Mouse (Mus musculus) kidney, embryonic 14.5 days (tissue): ENCODE results near the gene Nfyc. TPM values are rescaled to one million over a fixed set of nuclear protein-coding genes. Genes with fewer than 3 reads are reported as not detected.

ENCODE experiments used
- ATAC-seq: fragments of 200-750 bp; cut with Nextera tagmentation; 2 replicates; pipeline ENCODE4 v1.8.0; 2017; ENCODE audit warnings: moderate number of reproducible peaks, mild to moderate bottlenecking, moderate TSS enrichment, moderate library complexity; ENCODE audit not compliant: low FRiP score, low TSS enrichment
- H3K27ac ChIP-seq: fragments of 300-500 bp; sonication (generic); 2 replicates; pipeline ENCODE4 v1.5.1; 2014; ENCODE audit warnings: low read depth, mild to moderate bottlenecking, low read length, moderate library complexity, mixed read lengths
- H3K27me3 ChIP-seq: fragments of 300-500 bp; sonication (generic); 2 replicates; pipeline ENCODE4 v1.6.1; 2014; ENCODE audit warnings: mild to moderate bottlenecking, low read length; ENCODE audit not compliant: control insufficient read depth, insufficient read depth
- H3K36me3 ChIP-seq: fragments of 300-500 bp; sonication (generic); 2 replicates; pipeline ENCODE4 v1.6.1; 2014; ENCODE audit warnings: low read length, mixed read lengths; ENCODE audit not compliant: control insufficient read depth, insufficient read depth
- H3K4me1 ChIP-seq: fragments of 300-500 bp; sonication (generic); 2 replicates; pipeline ENCODE4 v1.6.1; 2014; ENCODE audit warnings: low read length, mixed read lengths; ENCODE audit not compliant: control insufficient read depth, insufficient read depth
- H3K4me2 ChIP-seq: fragments of 300-500 bp; sonication (generic); replicated peaks from 2 replicates; pipeline ENCODE4 v1.6.1; 2014; ENCODE audit warnings: low read depth, mild to moderate bottlenecking, low read length
- H3K4me3 ChIP-seq: fragments of 300-500 bp; sonication (generic); 2 replicates; pipeline ENCODE4 v1.5.1; 2014; ENCODE audit warnings: mild to moderate bottlenecking, low read length
- H3K9ac ChIP-seq: fragments of 300-500 bp; sonication (generic); 2 replicates; pipeline ENCODE4 v1.6.1; 2014; ENCODE audit warnings: low read depth, mild to moderate bottlenecking, low read length, moderate library complexity
- H3K9me3 ChIP-seq: fragments of 300-500 bp; sonication (generic); 2 replicates; pipeline ENCODE4 v1.6.1; 2016; ENCODE audit warnings: low read length; ENCODE audit not compliant: control insufficient read depth
- WGBS: fragments of 180-500 bp; shearing (Covaris S2); extraction: QIAGEN DNeasy Blood & Tissue Kit; methylation state at CpG from one replicate; pipeline ENCODE4 v1.1.7; 2014; 5-methylcytosine and 5-hydroxymethylcytosine counted together
- polyA plus RNA-seq: library from polyadenylated mRNA; unstranded; fragments of >200 nt; fragmentation: Nextera tagmentation; extraction: Ambion mirVana; gene quantifications from 2 replicates; pipeline ENCODE4 v1.2.1, GENCODE M21; 2014

The Nfyc gene
- polyA plus RNA-seq, 1 experiment from 2014 or later, result 133 TPM

DNA sequence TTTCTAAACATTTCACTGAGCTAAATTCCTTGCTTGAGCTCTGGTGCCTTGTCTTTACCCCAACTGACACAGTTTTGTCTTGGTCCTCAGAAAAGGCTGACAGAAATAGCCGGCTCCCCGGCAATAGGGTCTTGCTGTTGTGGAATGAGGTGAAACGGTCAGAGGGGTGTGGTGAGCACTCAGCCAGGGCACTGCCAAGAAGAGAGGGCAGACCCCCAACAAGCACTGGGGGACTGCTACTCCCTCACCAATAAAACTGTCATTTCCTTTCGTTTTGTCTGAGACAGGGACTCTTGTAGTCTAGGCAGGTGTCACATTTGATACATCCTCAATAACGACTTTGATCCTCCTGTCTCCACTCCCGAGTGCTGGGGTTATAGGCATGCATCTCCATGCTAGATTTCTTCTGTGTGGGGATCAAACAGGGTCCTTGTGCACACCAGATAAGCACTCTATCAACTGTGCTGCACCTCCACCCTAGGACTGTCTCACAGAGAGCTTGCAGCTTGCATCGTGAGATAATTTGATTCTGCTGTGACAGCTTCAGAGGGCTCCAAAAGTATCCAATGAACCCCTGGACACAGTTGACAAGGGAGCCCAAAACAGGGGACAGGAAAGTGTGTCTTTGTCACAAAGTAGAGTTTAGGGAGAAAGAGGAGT is 13.2 kb upstream of the Nfyc start:
- Histone ChIP-seq H3K4me1 (no peaks in the 10 kb centered on the region), H3K4me3 (no peak overlapping the region), H3K9me3 (no peaks in the 10 kb centered on the region), H3K4me2 (no peak overlapping the region), H3K27me3 (0 out of 2 replicates have a peak, but pooled peaks cover 5% of the 10 kb centered on the region), H3K27ac (no peak overlapping the region), H3K9ac (no peak overlapping the region), H3K36me3 (no peaks in the 10 kb centered on the region)
- 10% methylated on average over 7 of the region's 7 CpGs for WGBS
- no peak for ATAC-seq

DNA sequence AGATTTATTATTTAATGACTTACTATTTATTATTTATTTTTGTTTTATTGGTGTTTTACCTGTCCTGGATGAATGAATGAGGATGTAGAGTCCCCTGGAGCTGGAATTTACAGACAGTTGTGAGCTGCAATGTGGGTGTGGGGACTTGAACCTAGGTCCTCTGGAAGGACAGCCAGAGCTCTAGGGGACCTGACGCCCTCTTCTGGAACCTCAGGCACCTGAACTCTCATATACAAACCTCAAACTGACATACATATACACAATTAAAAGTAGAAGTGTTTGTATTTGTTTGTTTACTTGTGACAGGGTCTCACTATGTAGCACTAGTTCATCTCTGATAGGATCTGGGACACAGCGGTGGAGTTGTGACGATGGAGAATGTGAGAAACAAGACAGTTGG is 10.0 kb upstream of the Nfyc start:
- no peaks in the 10 kb centered on the region for H3K4me1 ChIP-seq
- H3K9me3 ChIP-seq, result no peaks in the 10 kb centered on the region
- 0 out of 2 replicates have a peak, but pooled peaks cover 4% of the 10 kb centered on the region for H3K27me3 ChIP-seq
- no peak overlapping the region for H3K4me3 ChIP-seq
- no peak overlapping the region for H3K4me2 ChIP-seq
- H3K9ac ChIP-seq, result no peak overlapping the region
- no peak overlapping the region for H3K27ac ChIP-seq
- no peak for ATAC-seq
- H3K36me3 ChIP-seq, result no peaks in the 10 kb centered on the region
- 88% methylated on average over 3 of the region's 3 CpGs for WGBS

DNA sequence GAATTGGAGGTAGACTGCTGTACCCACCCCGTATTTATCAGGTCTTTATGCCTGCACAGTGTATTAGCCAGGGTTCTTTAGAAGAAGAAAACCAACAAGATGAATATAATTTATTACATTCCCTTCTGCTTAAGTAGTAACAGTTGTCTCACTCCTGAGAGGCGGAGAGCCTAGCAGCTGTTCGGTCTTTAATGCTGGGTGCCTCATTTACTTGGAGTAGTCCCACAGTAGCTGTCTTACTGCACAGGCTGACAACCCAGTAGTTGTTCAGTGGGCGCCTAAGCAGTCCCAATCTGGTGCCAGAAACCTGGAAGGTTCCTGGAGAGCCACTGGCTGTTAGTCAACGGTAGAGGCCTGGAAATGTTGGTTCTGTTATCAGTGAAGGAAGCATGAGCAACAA is 605 bp downstream of the Nfyc start:
- H3K4me3 ChIP-seq, result no peak overlapping the region
- H3K36me3 ChIP-seq, result no peaks in the 10 kb centered on the region
- H3K9me3 ChIP-seq, result no peaks in the 10 kb centered on the region
- H3K27me3 ChIP-seq, result no peaks in the 10 kb centered on the region
- H3K9ac ChIP-seq, result no peak overlapping the region
- no peak for ATAC-seq
- no peak overlapping the region for H3K4me2 ChIP-seq
- WGBS, result 71% methylated on average over 5 of the region's 5 CpGs
- H3K4me1 ChIP-seq, result no peaks in the 10 kb centered on the region
- H3K27ac ChIP-seq, result no peak overlapping the region

DNA sequence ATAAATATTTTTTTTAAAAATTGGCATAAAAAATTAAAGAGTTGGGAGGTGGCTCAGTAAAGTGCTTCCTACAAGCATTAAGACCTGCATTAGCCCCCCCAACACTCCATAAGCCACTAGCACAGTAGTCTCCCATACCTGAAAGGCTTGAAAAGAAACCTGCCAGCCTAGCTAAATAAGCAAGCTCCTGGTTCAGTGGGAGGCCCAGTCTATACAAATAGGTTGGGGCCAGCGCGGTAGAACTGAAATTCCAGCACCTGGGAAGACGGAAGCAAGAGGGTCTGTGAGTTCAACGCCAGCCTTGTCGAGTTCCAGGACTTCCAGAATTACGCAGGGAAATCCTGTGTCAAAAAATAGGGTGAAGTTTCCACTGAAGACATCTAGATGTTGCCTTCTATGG is 5.0 kb downstream of the Nfyc start:
- 94% methylated on average over 6 of the region's 6 CpGs for WGBS
- Histone ChIP-seq H3K4me1 (peaks cover 13% of the 10 kb centered on the region), H3K4me2 (no peak overlapping the region; the same call in 1 of the 2 replicates), H3K9ac (no peak overlapping the region), H3K9me3 (no peaks in the 10 kb centered on the region), H3K36me3 (no peaks in the 10 kb centered on the region), H3K4me3 (no peak overlapping the region), H3K27me3 (no peaks in the 10 kb centered on the region), H3K27ac (peak overlapping the region; percentile 100; the same call in 1 of the 2 replicates)
- ATAC-seq, result no peak

DNA sequence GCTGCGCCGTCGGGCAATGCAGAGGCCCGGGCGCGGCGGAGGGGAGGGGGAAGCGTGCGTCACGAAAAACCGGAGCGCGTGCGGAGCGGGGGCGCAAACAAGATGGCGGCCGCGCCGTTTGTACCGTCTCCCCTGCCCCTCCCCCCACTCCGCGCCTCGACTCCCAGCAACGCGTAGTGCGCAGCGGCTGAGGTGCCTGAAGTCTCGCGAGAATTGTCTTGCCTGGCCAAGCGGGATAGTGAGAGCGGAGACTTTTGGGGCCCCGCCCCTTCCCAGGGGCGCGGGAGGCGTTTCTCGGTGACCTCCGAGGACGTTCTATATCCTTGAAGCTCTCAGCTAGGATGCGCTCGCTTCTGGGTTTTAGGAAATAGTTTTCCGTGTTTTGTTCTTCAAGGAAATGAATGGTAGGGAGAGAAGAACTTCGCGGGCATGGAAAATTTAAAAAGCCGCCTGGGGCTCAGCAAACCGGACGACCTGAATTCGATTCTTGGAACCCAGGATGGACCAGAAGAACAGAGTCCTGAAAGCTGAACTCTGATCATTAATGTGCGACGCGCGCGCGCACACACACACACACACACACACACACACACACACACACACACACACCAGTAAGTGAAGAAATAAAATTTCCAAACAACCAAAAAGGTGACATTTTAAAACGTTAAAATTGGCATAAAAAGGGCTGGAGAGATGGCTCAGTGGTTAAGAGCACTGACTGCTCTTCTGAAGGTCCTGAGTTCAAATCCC is 5.6 kb downstream of the Nfyc start:
- peak overlapping the region; percentile 72 for H3K4me2 ChIP-seq
- under 1% methylated on average over 50 of the region's 55 CpGs for WGBS
- peaks cover 13% of the 10 kb centered on the region for H3K4me1 ChIP-seq
- ATAC-seq, result peak; percentile 96
- no peaks in the 10 kb centered on the region for H3K27me3 ChIP-seq
- H3K9me3 ChIP-seq, result no peaks in the 10 kb centered on the region
- peak overlapping the region; percentile 67 for H3K4me3 ChIP-seq
- peak overlapping the region; percentile 100 for H3K27ac ChIP-seq
- H3K9ac ChIP-seq, result peak overlapping the region; percentile 99
- no peaks in the 10 kb centered on the region for H3K36me3 ChIP-seq

DNA sequence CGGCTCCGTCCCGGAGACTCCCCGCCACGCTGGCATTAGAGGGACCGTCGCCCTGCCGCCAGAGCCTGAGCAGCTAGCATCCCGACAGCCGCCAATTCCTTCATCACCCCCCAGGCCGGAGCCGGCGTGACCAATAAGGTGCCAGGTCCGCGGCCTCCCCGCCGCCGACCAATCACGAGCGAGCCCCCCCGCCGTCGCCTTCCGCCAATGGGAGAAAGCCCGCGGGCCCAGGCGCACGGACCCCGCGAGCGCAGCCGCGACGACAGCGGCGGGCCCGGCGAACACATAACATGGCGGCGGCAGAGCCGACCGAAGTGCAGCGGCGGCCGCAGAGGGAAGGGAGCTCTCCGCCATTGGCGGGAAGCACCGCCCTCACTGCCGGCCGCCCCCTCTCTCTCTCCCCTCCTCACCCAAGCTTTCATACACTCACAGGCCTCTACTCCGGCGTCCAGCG is 6.2 kb downstream of the Nfyc start:
- ATAC-seq, result peak; percentile 94
- Histone ChIP-seq H3K9me3 (no peaks in the 10 kb centered on the region), H3K4me2 (peak overlapping the region; percentile 72), H3K4me3 (peak overlapping the region; percentile 67), H3K9ac (peak overlapping the region; percentile 99), H3K27ac (peak overlapping the region; percentile 100), H3K4me1 (peaks cover 13% of the 10 kb centered on the region), H3K36me3 (no peaks in the 10 kb centered on the region), H3K27me3 (no peaks in the 10 kb centered on the region)
- WGBS, result 0% methylated on average over 45 of the region's 53 CpGs

DNA sequence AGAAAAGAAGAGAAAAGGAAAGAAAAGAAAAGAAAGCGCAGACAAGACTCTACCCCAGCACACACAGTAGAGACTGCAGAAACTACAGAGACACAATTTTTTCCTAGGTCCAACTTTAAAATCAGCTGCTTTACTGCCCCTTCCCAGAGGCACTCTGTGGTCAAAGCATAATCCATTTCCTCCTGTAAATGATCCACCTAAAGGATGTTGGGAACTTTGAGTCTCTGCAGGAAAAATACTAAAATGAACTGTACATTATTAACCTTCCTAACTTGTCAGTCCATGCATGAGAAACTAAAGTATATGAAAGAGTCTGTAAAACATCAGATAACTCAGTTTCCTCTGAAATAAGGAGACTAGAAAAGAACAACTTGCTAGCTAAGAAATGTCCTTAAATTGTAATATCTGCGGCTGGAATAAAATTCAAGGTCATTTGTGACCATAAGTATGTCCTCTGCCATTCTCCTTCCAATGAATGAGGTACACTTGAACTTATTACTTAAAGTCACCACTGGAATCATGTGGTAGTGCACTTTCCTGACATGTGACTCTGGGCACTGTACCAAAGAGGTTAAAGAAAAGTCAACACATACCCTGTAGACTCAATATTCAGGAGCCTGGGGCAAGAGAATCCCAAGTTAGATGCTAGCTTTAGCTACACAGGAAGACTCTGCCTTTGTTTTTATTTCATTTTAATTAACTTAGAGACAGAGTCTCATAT is 9.0 kb downstream of the Nfyc start:
- Histone ChIP-seq H3K4me1 (peaks cover 21% of the 10 kb centered on the region), H3K4me3 (no peak overlapping the region), H3K27me3 (no peaks in the 10 kb centered on the region), H3K27ac (0 out of 2 replicates have a peak overlapping the region, but pooled peaks have one; percentile 1), H3K36me3 (no peaks in the 10 kb centered on the region), H3K9ac (no peak overlapping the region), H3K4me2 (no peak overlapping the region), H3K9me3 (no peaks in the 10 kb centered on the region)
- no peak for ATAC-seq
- 85% methylated on average over 2 of the region's 2 CpGs for WGBS

DNA sequence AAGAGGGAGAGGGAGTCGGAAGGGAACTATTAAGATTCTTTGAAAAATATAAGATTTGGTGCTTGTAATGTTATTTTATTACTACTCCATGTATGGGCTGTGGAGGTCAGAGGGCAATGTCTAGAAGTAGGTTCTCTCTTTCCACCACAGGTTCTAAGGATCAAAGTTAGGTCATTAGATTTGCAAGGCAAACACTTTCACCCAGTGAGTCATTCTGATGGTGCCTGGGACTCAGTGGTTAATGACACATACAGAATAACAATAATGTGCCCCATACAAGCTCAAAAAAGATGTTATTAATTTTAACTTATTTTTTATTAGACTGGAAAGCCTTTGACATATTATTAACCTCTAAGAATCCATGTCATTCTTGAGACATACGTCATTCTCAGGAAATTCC is 11.5 kb downstream of the Nfyc start:
- Histone ChIP-seq H3K9me3 (no peaks in the 10 kb centered on the region), H3K4me3 (no peak overlapping the region), H3K27ac (no peak overlapping the region), H3K9ac (no peak overlapping the region), H3K36me3 (no peaks in the 10 kb centered on the region), H3K4me2 (no peak overlapping the region), H3K27me3 (no peaks in the 10 kb centered on the region), H3K4me1 (peaks cover 32% of the 10 kb centered on the region)
- 94% methylated on average over 2 of the region's 2 CpGs for WGBS
- no peak for ATAC-seq
